Mouse (Mus musculus): ENCODE measurements around the gene Fgf2. TPM values are rescaled to one million over a fixed set of nuclear protein-coding genes. Genes with fewer than 3 reads are reported as not detected.

Gene Fgf2
- polyA plus RNA-seq (2015; fragmentation: Nextera tagmentation; extraction: Ambion mirVana): 1.3 and 1.6 TPM in 2 replicates

DNA sequence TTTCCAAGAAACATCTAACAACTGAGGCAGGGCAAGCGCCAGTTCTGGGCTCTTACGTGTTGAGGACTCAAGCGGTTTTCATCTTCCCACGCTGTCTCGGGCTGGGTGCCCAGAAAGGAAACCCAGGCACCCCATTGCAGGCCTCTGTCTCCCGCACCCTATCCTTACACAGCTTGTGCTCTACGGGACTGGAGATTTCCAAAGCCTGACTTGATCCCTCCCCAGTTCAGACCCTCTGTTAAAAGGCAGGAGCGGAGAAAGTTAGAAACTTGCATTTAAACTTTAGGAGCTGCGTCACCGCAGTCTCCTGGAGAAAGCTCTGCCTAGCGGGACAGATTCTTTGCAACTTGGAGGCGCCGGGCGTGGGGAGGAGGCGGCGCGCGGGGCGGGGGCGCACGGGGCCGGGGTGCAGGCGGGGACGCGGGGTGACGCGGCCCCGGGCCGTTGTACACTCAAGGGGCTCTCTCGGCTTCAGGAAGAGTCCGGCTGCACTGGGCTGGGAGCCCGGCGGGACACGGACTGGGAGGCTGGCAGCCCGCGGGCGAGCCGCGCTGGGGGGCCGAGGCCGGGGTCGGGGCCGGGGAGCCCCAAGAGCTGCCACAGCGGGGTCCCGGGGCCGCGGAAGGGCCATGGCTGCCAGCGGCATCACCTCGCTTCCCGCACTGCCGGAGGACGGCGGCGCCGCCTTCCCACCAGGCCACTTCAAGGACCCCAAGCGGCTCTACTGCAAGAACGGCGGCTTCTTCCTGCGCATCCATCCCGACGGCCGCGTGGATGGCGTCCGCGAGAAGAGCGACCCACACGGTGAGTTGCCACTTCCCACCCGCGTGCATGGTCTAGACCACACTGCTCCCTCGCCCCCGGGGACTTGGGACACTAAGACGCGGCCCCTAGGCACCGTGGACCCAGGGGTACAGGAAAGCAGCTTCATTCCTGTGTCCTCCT lies at the start of gene Fgf2:
Fgf2 (plus strand) TSS at position 126 of the 945 bp plus-strand sequence.
- H3K27ac ChIP-seq: no peak within 1 kb of the TSS; the same call in 1 of the 2 replicates
- no peaks in the 10 kb centered on the region for H3K36me3 ChIP-seq (ENCODE audit: insufficient read depth, low read length)
- H3K9ac ChIP-seq (ENCODE audit: low read depth, low read length): peak within 1 kb of the TSS; percentile 73
- peak within 1 kb of the TSS; percentile 69 for H3K4me3 ChIP-seq (replicated peaks; ENCODE audit: low read depth, low read length)
- DNase-seq (ENCODE audit: low spot score): peak; percentile 57
- H3K4me2 ChIP-seq (ENCODE audit: low read length): peak within 1 kb of the TSS; percentile 99
- no peaks in the 10 kb centered on the region for H3K27me3 ChIP-seq (ENCODE audit: insufficient read depth, low read length)
- no peaks in the 10 kb centered on the region for H3K9me3 ChIP-seq (replicated peaks; ENCODE audit: low read length)
- 0 out of 2 replicates have a peak, but pooled peaks cover 4% of the 10 kb centered on the region for H3K4me1 ChIP-seq (replicated peaks; ENCODE audit: insufficient read depth, low read length)
- TF ChIP-seq CTCF (IDR thresholded peaks at IDR 0.05; ENCODE audit: low read depth): no peak
- ATAC-seq (replicated peaks; ENCODE audit: low FRiP score, low read depth): peak; percentile 78
- under 1% methylated on average over 72 of the region's 75 CpGs for WGBS

DNA sequence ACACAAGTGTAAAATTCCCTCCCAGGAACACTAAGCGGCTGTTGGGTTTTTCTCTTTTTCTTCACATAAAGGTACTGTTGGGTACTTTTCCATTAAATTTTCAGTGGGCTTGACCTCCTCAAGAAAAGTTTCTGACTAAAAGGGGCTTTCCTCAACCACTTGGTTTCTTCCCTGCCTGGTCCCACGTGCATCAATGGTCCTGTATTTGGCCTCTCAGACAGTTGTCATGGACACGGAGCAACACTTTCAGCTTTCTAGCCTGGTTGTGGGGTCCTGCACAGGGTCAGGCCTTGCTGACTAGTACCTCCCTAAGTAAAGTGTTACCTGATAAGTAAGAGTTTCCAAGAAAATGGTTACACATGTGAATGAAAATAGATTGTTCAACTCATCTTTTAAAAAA lies 48.7 kb upstream of the Fgf2 start:
- no peak overlapping the region for H3K9ac ChIP-seq (ENCODE audit: low read depth, low read length)
- WGBS: 53% methylated on average over 3 of the region's 3 CpGs
- no peak overlapping the region for H3K27ac ChIP-seq
- H3K4me1 ChIP-seq (replicated peaks; ENCODE audit: insufficient read depth, low read length): no peaks in the 10 kb centered on the region
- H3K36me3 ChIP-seq (ENCODE audit: insufficient read depth, low read length): no peaks in the 10 kb centered on the region
- TF ChIP-seq CTCF (IDR thresholded peaks at IDR 0.05; ENCODE audit: low read depth): no peak
- no peak overlapping the region for H3K4me3 ChIP-seq (replicated peaks; ENCODE audit: low read depth, low read length)
- ATAC-seq (replicated peaks; ENCODE audit: low FRiP score, low read depth) (no peak), DNase-seq (ENCODE audit: low spot score) (no peak)
- H3K4me2 ChIP-seq (ENCODE audit: low read length): no peak overlapping the region
- no peaks in the 10 kb centered on the region for H3K27me3 ChIP-seq (ENCODE audit: insufficient read depth, low read length)
- H3K9me3 ChIP-seq (replicated peaks; ENCODE audit: low read length): no peaks in the 10 kb centered on the region

DNA sequence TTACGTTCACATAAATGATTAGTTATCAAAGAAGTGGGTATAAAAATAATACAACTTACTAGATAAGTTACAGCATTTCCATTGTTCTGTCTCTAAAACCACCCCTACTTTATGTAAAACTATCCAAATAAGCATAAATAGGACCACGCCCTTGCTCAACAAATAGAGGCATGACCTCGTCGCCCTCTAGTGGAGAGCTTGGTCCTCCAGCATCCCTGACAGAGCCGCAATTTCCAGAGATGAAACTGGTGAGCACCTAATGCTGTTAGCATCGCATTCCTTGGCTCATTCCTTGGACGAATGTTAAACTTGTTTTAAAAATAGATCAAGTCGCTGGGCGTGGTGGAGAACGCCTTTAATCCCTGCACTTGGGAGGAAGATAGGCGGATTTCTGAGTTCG lies 45.5 kb upstream of the Fgf2 start:
- TF ChIP-seq CTCF (IDR thresholded peaks at IDR 0.05; ENCODE audit: low read depth): peak; percentile 76
- Histone ChIP-seq H3K4me2 (ENCODE audit: low read length) (no peak overlapping the region), H3K9me3 (replicated peaks; ENCODE audit: low read length) (no peaks in the 10 kb centered on the region), H3K27me3 (ENCODE audit: insufficient read depth, low read length) (no peaks in the 10 kb centered on the region), H3K27ac (no peak overlapping the region), H3K9ac (ENCODE audit: low read depth, low read length) (no peak overlapping the region), H3K4me3 (replicated peaks; ENCODE audit: low read depth, low read length) (no peak overlapping the region), H3K36me3 (ENCODE audit: insufficient read depth, low read length) (no peaks in the 10 kb centered on the region), H3K4me1 (replicated peaks; ENCODE audit: insufficient read depth, low read length) (no peaks in the 10 kb centered on the region)
- DNase-seq (ENCODE audit: low spot score) (peak; percentile 71), ATAC-seq (replicated peaks; ENCODE audit: low FRiP score, low read depth) (no peak)
- WGBS: 42% methylated on average over 12 of the region's 12 CpGs

DNA sequence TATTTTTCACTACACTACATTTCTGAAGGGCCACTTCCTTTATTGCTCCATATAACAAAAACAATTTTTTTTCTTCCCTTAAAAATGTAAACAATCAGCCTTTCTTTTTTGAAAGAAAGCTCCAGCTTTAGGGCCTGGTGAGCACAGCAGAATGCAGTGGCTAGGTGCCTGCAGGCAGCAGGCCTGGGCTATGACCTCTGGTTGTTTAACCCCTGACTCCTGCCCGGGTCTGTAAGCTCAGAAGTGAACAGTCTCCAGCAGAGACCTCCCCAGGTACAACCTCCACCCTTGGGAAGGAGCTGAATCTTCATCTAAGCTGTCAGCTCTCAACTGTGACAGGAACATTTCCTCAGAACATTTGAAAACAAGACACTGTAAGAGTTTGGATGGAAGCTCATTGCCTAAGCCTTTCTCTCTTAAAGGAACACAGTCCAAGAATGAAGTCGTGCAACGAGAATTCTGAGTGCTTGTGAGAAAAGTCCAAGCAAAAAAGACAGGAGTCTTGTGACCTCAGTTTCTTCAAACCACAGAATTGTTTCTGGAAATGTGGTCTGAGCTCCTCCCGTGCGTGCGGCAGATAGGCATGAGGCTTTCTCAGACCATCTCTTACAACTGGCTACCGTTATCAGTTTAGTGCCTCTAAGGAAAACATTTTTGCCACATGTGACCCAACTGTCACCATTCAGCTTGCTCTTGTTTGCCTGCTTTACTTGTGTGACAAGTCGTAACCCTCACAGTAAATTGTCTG lies 44.6 kb upstream of the Fgf2 start:
- no peak overlapping the region for H3K4me2 ChIP-seq (ENCODE audit: low read length)
- no peak overlapping the region for H3K4me3 ChIP-seq (replicated peaks; ENCODE audit: low read depth, low read length)
- no peaks in the 10 kb centered on the region for H3K4me1 ChIP-seq (replicated peaks; ENCODE audit: insufficient read depth, low read length)
- no peak overlapping the region for H3K27ac ChIP-seq
- WGBS: 64% methylated on average over 8 of the region's 8 CpGs
- H3K36me3 ChIP-seq (ENCODE audit: insufficient read depth, low read length): no peaks in the 10 kb centered on the region
- no peaks in the 10 kb centered on the region for H3K9me3 ChIP-seq (replicated peaks; ENCODE audit: low read length)
- DNase-seq (ENCODE audit: low spot score) (no peak), ATAC-seq (replicated peaks; ENCODE audit: low FRiP score, low read depth) (no peak)
- H3K27me3 ChIP-seq (ENCODE audit: insufficient read depth, low read length): no peaks in the 10 kb centered on the region
- H3K9ac ChIP-seq (ENCODE audit: low read depth, low read length): no peak overlapping the region
- no peak for TF ChIP-seq CTCF (IDR thresholded peaks at IDR 0.05; ENCODE audit: low read depth)

DNA sequence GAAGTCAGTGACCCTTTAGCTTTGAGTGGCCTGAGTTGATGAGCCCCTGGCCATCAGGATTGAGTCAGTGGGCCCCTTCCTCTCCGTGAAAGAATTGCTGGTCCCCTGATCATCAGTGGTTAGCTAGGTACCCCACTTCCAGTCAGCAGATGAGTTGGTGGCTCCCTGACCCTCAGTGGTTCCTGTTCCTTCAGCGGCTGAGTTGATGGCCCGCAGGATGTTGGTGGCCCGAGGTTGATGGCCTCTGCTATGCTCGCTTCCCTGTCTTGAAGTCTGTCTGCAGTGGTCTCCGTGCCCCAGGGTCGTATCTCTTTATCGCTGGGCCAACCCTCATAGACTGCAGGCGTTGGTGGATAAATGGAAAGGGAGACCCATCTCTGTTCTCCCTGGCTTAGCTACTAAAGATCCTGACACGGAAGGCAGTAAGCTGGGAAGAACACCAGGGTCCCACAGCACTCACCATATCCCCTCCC lies 36.2 kb upstream of the Fgf2 start:
- Histone ChIP-seq H3K36me3 (ENCODE audit: insufficient read depth, low read length) (no peaks in the 10 kb centered on the region), H3K9me3 (replicated peaks; ENCODE audit: low read length) (no peaks in the 10 kb centered on the region), H3K4me2 (ENCODE audit: low read length) (peak overlapping the region; percentile 65), H3K4me1 (replicated peaks; ENCODE audit: insufficient read depth, low read length) (0 out of 2 replicates have a peak, but pooled peaks cover 6% of the 10 kb centered on the region), H3K4me3 (replicated peaks; ENCODE audit: low read depth, low read length) (peak overlapping the region; percentile 90), H3K9ac (ENCODE audit: low read depth, low read length) (peak overlapping the region; percentile 91), H3K27me3 (ENCODE audit: insufficient read depth, low read length) (no peaks in the 10 kb centered on the region), H3K27ac (no peak overlapping the region)
- no peak for TF ChIP-seq CTCF (IDR thresholded peaks at IDR 0.05; ENCODE audit: low read depth)
- 2% methylated on average over 10 of the region's 10 CpGs for WGBS
- DNase-seq (ENCODE audit: low spot score) (no peak), ATAC-seq (replicated peaks; ENCODE audit: low FRiP score, low read depth) (no peak; the same call in 1 of the 2 replicates)

DNA sequence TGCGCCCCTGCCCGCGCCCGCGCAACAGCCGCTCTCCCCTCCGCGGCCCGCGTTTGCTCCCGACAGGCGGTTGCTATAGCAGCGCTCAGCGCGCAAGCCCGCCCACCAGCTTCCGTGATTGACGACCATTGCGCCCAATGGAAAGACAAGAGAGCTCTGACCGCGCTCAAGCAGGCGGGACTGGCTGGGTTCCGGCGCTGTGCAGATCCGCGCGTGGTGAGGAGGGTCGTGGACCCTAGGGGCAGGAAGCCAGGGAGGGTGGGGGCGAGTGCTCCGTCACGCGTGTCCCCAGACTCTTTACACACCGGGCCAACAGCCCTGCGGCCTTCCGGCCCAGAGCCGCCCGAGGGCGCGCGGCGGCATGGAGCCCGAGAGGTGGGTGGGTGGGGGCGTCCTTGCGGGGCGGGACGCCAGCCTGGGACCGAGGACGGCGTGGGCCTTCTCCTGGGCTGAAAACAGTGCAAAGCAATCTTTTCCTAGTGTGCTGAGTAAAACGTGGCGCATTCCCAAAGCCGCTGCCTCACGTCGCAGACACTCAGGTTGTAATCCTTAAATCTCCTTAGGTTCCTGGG lies 35.7 kb upstream of the Fgf2 start, which contains the start of the genes Bbs12 and Cetn4:
Bbs12 (plus strand) TSS at position 185 of the 572 bp plus-strand sequence.
Cetn4 (minus strand) TSS at position 339 of the 572 bp plus-strand sequence.
- DNase-seq (ENCODE audit: low spot score): peak; percentile 93
- H3K36me3 ChIP-seq (ENCODE audit: insufficient read depth, low read length): no peaks in the 10 kb centered on the region
- peak; percentile 99 for ATAC-seq (replicated peaks; ENCODE audit: low FRiP score, low read depth)
- H3K4me2 ChIP-seq (ENCODE audit: low read length): peak within 1 kb of the TSS; percentile 65
- 0 out of 2 replicates have a peak, but pooled peaks cover 6% of the 10 kb centered on the region for H3K4me1 ChIP-seq (replicated peaks; ENCODE audit: insufficient read depth, low read length)
- under 1% methylated on average over 53 of the region's 54 CpGs for WGBS
- H3K27ac ChIP-seq: peak within 1 kb of the TSS; percentile 80
- TF ChIP-seq CTCF (IDR thresholded peaks at IDR 0.05; ENCODE audit: low read depth): peak; percentile 10; the same call in 1 of the 2 replicates
- no peaks in the 10 kb centered on the region for H3K9me3 ChIP-seq (replicated peaks; ENCODE audit: low read length)
- peak within 1 kb of the TSS; percentile 90 for H3K4me3 ChIP-seq (replicated peaks; ENCODE audit: low read depth, low read length)
- H3K27me3 ChIP-seq (ENCODE audit: insufficient read depth, low read length): no peaks in the 10 kb centered on the region
- H3K9ac ChIP-seq (ENCODE audit: low read depth, low read length): peak within 1 kb of the TSS; percentile 91

All from kidney, postnatal 0 days (tissue).